Mouse (Mus musculus): ENCODE results near the gene Slc29a3.
"Not testable (repeated sequence)": the region's sequence is repeated elsewhere in the genome, so short reads cannot be mapped to it uniquely, and the experiment has no call there.

Slc29a3 gene

GRCm38 (mm10) chr10:60727301-60727700, 25.3 kb downstream of the Slc29a3 start:
- no peak for DNase-seq (ENCODE audit: low read depth, low spot score)

- no peak for DNase-seq (ENCODE audit: low read depth, low spot score)
Observed at GRCm38 (mm10) chr10:60726896-60727295, 25.7 kb downstream of the Slc29a3 start.

GRCm38 (mm10) chr10:60724496-60724895, 28.1 kb downstream of the Slc29a3 start:
- no peak for DNase-seq (ENCODE audit: low read depth, low spot score)

GRCm38 (mm10) chr10:60723345-60723744, 29.2 kb downstream of the Slc29a3 start:
- peak; percentile 50 for DNase-seq (ENCODE audit: low read depth, low spot score)

- DNase-seq (ENCODE audit: low read depth, low spot score), result no peak
Observed at GRCm38 (mm10) chr10:60721640-60722039, 31.0 kb downstream of the Slc29a3 start.

GRCm38 (mm10) chr10:60720461-60720860, 32.1 kb downstream of the Slc29a3 start:
- no peak for DNase-seq (ENCODE audit: low read depth, low spot score)

- no peak for DNase-seq (ENCODE audit: low read depth, low spot score)
Observed at GRCm38 (mm10) chr10:60718491-60718890, 34.1 kb downstream of the Slc29a3 start.

- no peak for DNase-seq (ENCODE audit: low read depth, low spot score)
Observed at GRCm38 (mm10) chr10:60716449-60716848, 36.1 kb downstream of the Slc29a3 start.

GRCm38 (mm10) chr10:60712299-60712698, 40.3 kb downstream of the Slc29a3 start:
- not testable (repeated sequence) for DNase-seq (ENCODE audit: low read depth, low spot score)

GRCm38 (mm10) chr10:60708837-60709236, 43.8 kb downstream of the Slc29a3 start:
- DNase-seq (ENCODE audit: low read depth, low spot score), result no peak

GRCm38 (mm10) chr10:60706268-60706667, 46.3 kb downstream of the Slc29a3 start:
- DNase-seq (ENCODE audit: low read depth, low spot score), result peak; percentile 84

- DNase-seq (ENCODE audit: low read depth, low spot score), result peak; percentile 87
Observed at GRCm38 (mm10) chr10:60705134-60705533, 47.5 kb downstream of the Slc29a3 start.

- peak; percentile 94 for DNase-seq (ENCODE audit: low read depth, low spot score)
Observed at GRCm38 (mm10) chr10:60697775-60698174, 54.8 kb downstream of the Slc29a3 start.

GRCm38 (mm10) chr10:60696975-60697374, 55.6 kb downstream of the Slc29a3 start:
- DNase-seq (ENCODE audit: low read depth, low spot score), result peak; percentile 89

- DNase-seq (ENCODE audit: low read depth, low spot score), result no peak
Observed at GRCm38 (mm10) chr10:60696390-60696789, 56.2 kb downstream of the Slc29a3 start, which contains the start of gene Cdh23. Cdh23 (minus strand) TSS chr10:60696490.

GRCm38 (mm10) chr10:60691671-60692390, 60.8 kb downstream of the Slc29a3 start:
- no peak for DNase-seq (ENCODE audit: low read depth, low spot score)

- peak; percentile 40 for DNase-seq (ENCODE audit: low read depth, low spot score)
Observed at GRCm38 (mm10) chr10:60690960-60691359, 61.6 kb downstream of the Slc29a3 start.

- no peak for DNase-seq (ENCODE audit: low read depth, low spot score)
Observed at GRCm38 (mm10) chr10:60689396-60689795, 63.2 kb downstream of the Slc29a3 start.

GRCm38 (mm10) chr10:60687011-60687776, 65.4 kb downstream of the Slc29a3 start:
- no peak for DNase-seq (ENCODE audit: low read depth, low spot score)

GRCm38 (mm10) chr10:60686641-60686975, 66.0 kb downstream of the Slc29a3 start:
- DNase-seq (ENCODE audit: low read depth, low spot score), result no peak

- DNase-seq (ENCODE audit: low read depth, low spot score), result no peak
Observed at GRCm38 (mm10) chr10:60685764-60686640, 66.6 kb downstream of the Slc29a3 start.

- no peak for DNase-seq (ENCODE audit: low read depth, low spot score)
Observed at GRCm38 (mm10) chr10:60678926-60679325, 73.7 kb downstream of the Slc29a3 start.

Data from A20 (cell line).